Mouse (Mus musculus): ENCODE results near the gene Smg7. TPM values are rescaled to one million over a fixed set of nuclear protein-coding genes. Genes with fewer than 3 reads are reported as not detected.

The Smg7 gene
- polyA plus RNA-seq, 1 experiment, result 0.29 TPM

- no peaks in the 10 kb centered on the region for H3K36me3 ChIP-seq (ENCODE audit: control insufficient read depth)
- no peak within 1 kb of the TSS for H3K4me3 ChIP-seq (replicated peaks)
- H3K27me3 ChIP-seq (ENCODE audit: control insufficient read depth), result no peaks in the 10 kb centered on the region
- H3K4me1 ChIP-seq (ENCODE audit: control insufficient read depth), result 0 out of 2 replicates have a peak, but pooled peaks cover 2% of the 10 kb centered on the region
- no peak for TF ChIP-seq TAL1 (IDR thresholded peaks at IDR 0.05; ENCODE audit: low read length)
- no peak for TF ChIP-seq GATA1 (IDR thresholded peaks at IDR 0.05; ENCODE audit: low read length)
- H3K9me3 ChIP-seq (ENCODE audit: control insufficient read depth, low read length), result no peaks in the 10 kb centered on the region
Observed at GRCm38 (mm10) chr1:152799897-152800296, 102.5 kb downstream of the Smg7 start, which contains the start of gene Ncf2. TSS of gene Ncf2 (plus strand) at chr1:152800194.

- Histone ChIP-seq H3K27me3 (ENCODE audit: control insufficient read depth) (no peaks in the 10 kb centered on the region), H3K36me3 (ENCODE audit: control insufficient read depth) (no peaks in the 10 kb centered on the region)
Observed at GRCm38 (mm10) chr1:152798125-152798524, 104.3 kb downstream of the Smg7 start.

GRCm38 (mm10) chr1:152796683-152797263, 105.7 kb downstream of the Smg7 start:
- Histone ChIP-seq H3K9me3 (ENCODE audit: control insufficient read depth, low read length) (no peaks in the 10 kb centered on the region), H3K4me1 (ENCODE audit: control insufficient read depth) (no peaks in the 10 kb centered on the region), H3K27me3 (ENCODE audit: control insufficient read depth) (no peaks in the 10 kb centered on the region), H3K4me3 (replicated peaks) (no peak overlapping the region), H3K36me3 (ENCODE audit: control insufficient read depth) (no peaks in the 10 kb centered on the region)
- no peak for TF ChIP-seq GATA1 (IDR thresholded peaks at IDR 0.05; ENCODE audit: low read length)
- no peak for TF ChIP-seq TAL1 (IDR thresholded peaks at IDR 0.05; ENCODE audit: low read length)

More at GRCm38 (mm10) chr1:152798125-152798524, 104.3 kb downstream of the Smg7 start:
- H3K9me3 ChIP-seq (ENCODE audit: control insufficient read depth, low read length), result no peaks in the 10 kb centered on the region
- TF ChIP-seq GATA1 (IDR thresholded peaks at IDR 0.05; ENCODE audit: low read length) (no peak), TAL1 (IDR thresholded peaks at IDR 0.05; ENCODE audit: low read length) (no peak)
- no peak overlapping the region for H3K4me3 ChIP-seq (replicated peaks)
- no peaks in the 10 kb centered on the region for H3K4me1 ChIP-seq (ENCODE audit: control insufficient read depth)

- Histone ChIP-seq H3K4me3 (replicated peaks) (no peak overlapping the region), H3K36me3 (ENCODE audit: control insufficient read depth) (no peaks in the 10 kb centered on the region), H3K27me3 (ENCODE audit: control insufficient read depth) (no peaks in the 10 kb centered on the region), H3K9me3 (ENCODE audit: control insufficient read depth, low read length) (no peaks in the 10 kb centered on the region), H3K4me1 (ENCODE audit: control insufficient read depth) (no peaks in the 10 kb centered on the region)
- TF ChIP-seq TAL1 (IDR thresholded peaks at IDR 0.05; ENCODE audit: low read length) (no peak), GATA1 (IDR thresholded peaks at IDR 0.05; ENCODE audit: low read length) (no peak)
Observed at GRCm38 (mm10) chr1:152795688-152796255, 106.7 kb downstream of the Smg7 start.

GRCm38 (mm10) chr1:152793495-152794130, 108.8 kb downstream of the Smg7 start:
- H3K4me1 ChIP-seq (ENCODE audit: control insufficient read depth), result no peaks in the 10 kb centered on the region; the same call in 1 of the 2 replicates
- no peak overlapping the region for H3K4me3 ChIP-seq (replicated peaks)
- no peaks in the 10 kb centered on the region for H3K27me3 ChIP-seq (ENCODE audit: control insufficient read depth)
- H3K9me3 ChIP-seq (ENCODE audit: control insufficient read depth, low read length), result no peaks in the 10 kb centered on the region
- TF ChIP-seq GATA1 (IDR thresholded peaks at IDR 0.05; ENCODE audit: low read length) (no peak), TAL1 (IDR thresholded peaks at IDR 0.05; ENCODE audit: low read length) (no peak)
- no peaks in the 10 kb centered on the region for H3K36me3 ChIP-seq (ENCODE audit: control insufficient read depth)

- no peaks in the 10 kb centered on the region for H3K9me3 ChIP-seq (ENCODE audit: control insufficient read depth, low read length)
- H3K4me1 ChIP-seq (ENCODE audit: control insufficient read depth), result no peaks in the 10 kb centered on the region; the same call in 1 of the 2 replicates
- no peaks in the 10 kb centered on the region for H3K36me3 ChIP-seq (ENCODE audit: control insufficient read depth)
- H3K27me3 ChIP-seq (ENCODE audit: control insufficient read depth), result no peaks in the 10 kb centered on the region
- TF ChIP-seq GATA1 (IDR thresholded peaks at IDR 0.05; ENCODE audit: low read length) (no peak), TAL1 (IDR thresholded peaks at IDR 0.05; ENCODE audit: low read length) (no peak)
- no peak overlapping the region for H3K4me3 ChIP-seq (replicated peaks)
Observed at GRCm38 (mm10) chr1:152792736-152793494, 109.5 kb downstream of the Smg7 start.

- H3K27me3 ChIP-seq (ENCODE audit: control insufficient read depth), result no peaks in the 10 kb centered on the region
- TF ChIP-seq GATA1 (IDR thresholded peaks at IDR 0.05; ENCODE audit: low read length), result no peak
- H3K9me3 ChIP-seq (ENCODE audit: control insufficient read depth, low read length), result no peaks in the 10 kb centered on the region
- H3K36me3 ChIP-seq (ENCODE audit: control insufficient read depth), result no peaks in the 10 kb centered on the region
- no peak overlapping the region for H3K4me3 ChIP-seq (replicated peaks)
- H3K4me1 ChIP-seq (ENCODE audit: control insufficient read depth), result no peaks in the 10 kb centered on the region; the same call in 1 of the 2 replicates
Observed at GRCm38 (mm10) chr1:152791269-152791668, 111.2 kb downstream of the Smg7 start.

- no peaks in the 10 kb centered on the region for H3K9me3 ChIP-seq (ENCODE audit: control insufficient read depth, low read length)
- no peaks in the 10 kb centered on the region; the same call in 1 of the 2 replicates for H3K4me1 ChIP-seq (ENCODE audit: control insufficient read depth)
- H3K27me3 ChIP-seq (ENCODE audit: control insufficient read depth), result no peaks in the 10 kb centered on the region
- H3K36me3 ChIP-seq (ENCODE audit: control insufficient read depth), result no peaks in the 10 kb centered on the region
- H3K4me3 ChIP-seq (replicated peaks), result no peak overlapping the region
- TF ChIP-seq TAL1 (IDR thresholded peaks at IDR 0.05; ENCODE audit: low read length) (no peak), GATA1 (IDR thresholded peaks at IDR 0.05; ENCODE audit: low read length) (no peak)
Observed at GRCm38 (mm10) chr1:152790821-152791220, 111.6 kb downstream of the Smg7 start.

GRCm38 (mm10) chr1:152790254-152790653, 112.2 kb downstream of the Smg7 start:
- Histone ChIP-seq H3K4me1 (ENCODE audit: control insufficient read depth) (no peaks in the 10 kb centered on the region; the same call in 1 of the 2 replicates), H3K9me3 (ENCODE audit: control insufficient read depth, low read length) (no peaks in the 10 kb centered on the region), H3K4me3 (replicated peaks) (no peak overlapping the region), H3K27me3 (ENCODE audit: control insufficient read depth) (no peaks in the 10 kb centered on the region), H3K36me3 (ENCODE audit: control insufficient read depth) (no peaks in the 10 kb centered on the region)
- TF ChIP-seq GATA1 (IDR thresholded peaks at IDR 0.05; ENCODE audit: low read length) (no peak), TAL1 (IDR thresholded peaks at IDR 0.05; ENCODE audit: low read length) (no peak)
